ENCODE assay signal across 9 mouse cellular contexts in genomic region chr4:100779695-100780094, GRCm38 (mm10). TPM values are rescaled to one million over a fixed set of nuclear protein-coding genes. Genes with fewer than 3 reads are reported as not detected.
DNase-seq lines count a peak whose midpoint lies in the region; ATAC-seq and TF ChIP-seq lines count a peak whose summit lies in the region.
"Had no signal": no experiment of that assay in that cellular context is flagged by ENCODE, and none has a peak within 500 bp of the region (broad histone marks: within the 10 kb centered on the region; RNA-seq: fewer than 3 reads in every experiment).

No protein-coding gene starts in this region.

- H3K27ac ChIP-seq in heart, postnatal 0 days (ENCODE audit: low read depth): no peak overlapping the region
- peak overlapping the region; percentile 12; the same call in 1 of the 2 replicates for H3K27ac ChIP-seq in embryonic facial prominence, embryonic 13.5 days
- H3K27ac ChIP-seq in intestine, embryonic 14.5 days (ENCODE audit: low read depth): no peak overlapping the region
- H3K27ac ChIP-seq in neural tube, embryonic 12.5 days: no peak overlapping the region
- H3K27ac ChIP-seq: liver, embryonic 12.5 days had no signal

- DNase-seq in heart, postnatal 0 days (ENCODE audit: low spot score): no peak
- DNase-seq in heart, adult 9 months (ENCODE audit: low spot score in 2 of 2): no peak
- DNase-seq in intestine, embryonic 14.5 days (ENCODE audit: low spot score): no peak
- no peak for DNase-seq in cerebellum, adult 11 months
- no peak for DNase-seq in frontal cortex, postnatal 14 days (ENCODE audit: low spot score in 2 of 2)
- no peak for DNase-seq in thymus, postnatal 0 days (ENCODE audit: low spot score)

- no peaks in the 10 kb centered on the region for H3K27me3 ChIP-seq in heart, postnatal 0 days (ENCODE audit: control insufficient read depth, insufficient read depth, low read length)
- no peaks in the 10 kb centered on the region for H3K27me3 ChIP-seq in embryonic facial prominence, embryonic 13.5 days
- no peaks in the 10 kb centered on the region for H3K27me3 ChIP-seq in intestine, embryonic 14.5 days (replicated peaks; ENCODE audit: control insufficient read depth, insufficient read depth, low read length)
- H3K27me3 ChIP-seq in neural tube, embryonic 12.5 days (replicated peaks): no peaks in the 10 kb centered on the region

- TF ChIP-seq CTCF in heart, postnatal 0 days (IDR thresholded peaks at IDR 0.05; ENCODE audit: low read depth): no peak

- H3K4me1 ChIP-seq in heart, postnatal 0 days (ENCODE audit: control insufficient read depth, insufficient read depth): peaks cover 33% of the 10 kb centered on the region
- peaks cover 55% of the 10 kb centered on the region for H3K4me1 ChIP-seq in embryonic facial prominence, embryonic 13.5 days
- H3K4me1 ChIP-seq in intestine, embryonic 14.5 days (replicated peaks; ENCODE audit: control insufficient read depth, insufficient read depth, low read length): peaks cover 16% of the 10 kb centered on the region; the same call in 1 of the 2 replicates
- peaks cover 36% of the 10 kb centered on the region for H3K4me1 ChIP-seq in neural tube, embryonic 12.5 days
- H3K4me1 ChIP-seq: liver, embryonic 12.5 days had no signal

- H3K9ac ChIP-seq in heart, postnatal 0 days (replicated peaks; ENCODE audit: low read depth, low read length): no peak overlapping the region
- H3K9ac ChIP-seq in embryonic facial prominence, embryonic 13.5 days: peak overlapping the region; percentile 100
- H3K9ac ChIP-seq in intestine, embryonic 14.5 days (ENCODE audit: low read length): no peak overlapping the region
- H3K9ac ChIP-seq in neural tube, embryonic 12.5 days: peak overlapping the region; percentile 96
- H3K9ac ChIP-seq: liver, embryonic 12.5 days had no signal

- TF ChIP-seq EP300 in heart, postnatal 0 days (IDR thresholded peaks at IDR 0.05; ENCODE audit: low read depth): no peak

- H3K9me3 ChIP-seq in heart, postnatal 0 days (replicated peaks; ENCODE audit: control insufficient read depth, low read length): no peaks in the 10 kb centered on the region
- no peaks in the 10 kb centered on the region for H3K9me3 ChIP-seq in embryonic facial prominence, embryonic 13.5 days
- no peaks in the 10 kb centered on the region for H3K9me3 ChIP-seq in intestine, embryonic 14.5 days (ENCODE audit: control insufficient read depth, low read length)
- H3K9me3 ChIP-seq in neural tube, embryonic 12.5 days: no peaks in the 10 kb centered on the region
- H3K9me3 ChIP-seq: liver, embryonic 12.5 days had no signal

- no peak overlapping the region for H3K4me3 ChIP-seq in heart, postnatal 0 days (ENCODE audit: low read depth, low read length)
- peak overlapping the region; percentile 99 for H3K4me3 ChIP-seq in embryonic facial prominence, embryonic 13.5 days
- peak overlapping the region; percentile 93 for H3K4me3 ChIP-seq in intestine, embryonic 14.5 days (ENCODE audit: low read depth, low read length)
- H3K4me3 ChIP-seq in neural tube, embryonic 12.5 days: peak overlapping the region; percentile 96
- H3K4me3 ChIP-seq: liver, embryonic 12.5 days had no signal

- no peak for ATAC-seq in heart, postnatal 0 days (ENCODE audit: insufficient read depth, low read depth)
- ATAC-seq in embryonic facial prominence, embryonic 13.5 days (ENCODE audit: insufficient number of reproducible peaks, insufficient read depth, low FRiP score, low TSS enrichment, low read depth): no peak
- no peak for ATAC-seq in intestine, embryonic 14.5 days (replicated peaks; ENCODE audit: low FRiP score, low TSS enrichment, low read depth)
- ATAC-seq in neural tube, embryonic 12.5 days (ENCODE audit: low FRiP score, low read depth): no peak
- ATAC-seq: liver, embryonic 12.5 days had no signal

- WGBS in heart, postnatal 0 days: 76% methylated on average over 5 of the region's 5 CpGs
- WGBS in embryonic facial prominence, embryonic 13.5 days: 8% methylated on average over 5 of the region's 5 CpGs
- WGBS in intestine, embryonic 14.5 days: 31% methylated on average over 5 of the region's 5 CpGs
- 4% methylated on average over 5 of the region's 5 CpGs for WGBS in neural tube, embryonic 12.5 days

- no peaks in the 10 kb centered on the region for H3K36me3 ChIP-seq in heart, postnatal 0 days (replicated peaks; ENCODE audit: control insufficient read depth, insufficient read depth, low read length)
- H3K36me3 ChIP-seq in embryonic facial prominence, embryonic 13.5 days: peaks cover 2% of the 10 kb centered on the region; the same call in 1 of the 2 replicates
- H3K36me3 ChIP-seq in intestine, embryonic 14.5 days (ENCODE audit: control insufficient read depth, insufficient read depth, low read length): no peaks in the 10 kb centered on the region
- no peaks in the 10 kb centered on the region for H3K36me3 ChIP-seq in neural tube, embryonic 12.5 days
- H3K36me3 ChIP-seq: liver, embryonic 12.5 days had no signal

- H3K4me2 ChIP-seq in heart, postnatal 0 days (ENCODE audit: low read depth, low read length): peak overlapping the region; percentile 98; the same call in 1 of the 2 replicates
- H3K4me2 ChIP-seq in embryonic facial prominence, embryonic 13.5 days: peak overlapping the region; percentile 76
- H3K4me2 ChIP-seq in intestine, embryonic 14.5 days (ENCODE audit: low read length): peak overlapping the region; percentile 82
- H3K4me2 ChIP-seq in neural tube, embryonic 12.5 days (replicated peaks): peak overlapping the region; percentile 70
- H3K4me2 ChIP-seq: liver, embryonic 12.5 days had no signal

RNA-seq across cellular contexts. Expression of gene Cachd1, which starts 3.2 kb away (rescaled TPM):
- 11.3 and 15.5 TPM in 2 replicates for total RNA-seq in heart, postnatal 0 days (2014; rRNA removed; ENCODE audit: low replicate concordance)
- polyA plus RNA-seq in heart, postnatal 0 days (2015; fragmentation: Nextera tagmentation; extraction: Ambion mirVana): 2.2 and 3.1 TPM in 2 replicates
- polyA plus RNA-seq in embryonic facial prominence, embryonic 13.5 days (2015; fragmentation: Nextera tagmentation; extraction: Ambion mirVana): 52.5 and 54.8 TPM in 2 replicates
- polyA plus RNA-seq in intestine, embryonic 14.5 days (2014; fragmentation: Nextera tagmentation; extraction: Ambion mirVana): 20.2 and 22.8 TPM in 2 replicates
- polyA plus RNA-seq in neural tube, embryonic 12.5 days (2016; fragmentation: Nextera tagmentation; extraction: Ambion mirVana): 26.0 and 30.2 TPM in 2 replicates
- polyA plus RNA-seq in thymus, postnatal 0 days (2015; fragmentation: Nextera tagmentation; extraction: Ambion mirVana): 3.5 and 3.9 TPM in 2 replicates

Comparison
In these comparisons a context has a peak if more than half of its experiments do, and no peak if none do; other contexts are left out.
1. H3K9ac ChIP-seq: peak in embryonic facial prominence, embryonic 13.5 days (single experiment) and neural tube, embryonic 12.5 days (single experiment); none in heart, postnatal 0 days (single experiment) and intestine, embryonic 14.5 days (single experiment).
2. Peak in every context shown above with its lines, with median percentiles within 50 percentile points of each other: H3K4me2 ChIP-seq.